Mouse (Mus musculus) left cerebral cortex, adult 11 months (tissue): Measurements from ENCODE around the gene Lsm7.

Experiments
- DNase-seq: peaks from one replicate; pipeline ENCODE4 v3.0.0; 2022; ENCODE audit warnings: low spot score

Gene Lsm7

GRCm38 (mm10) chr10:80876028-80876427 is 21.0 kb upstream of the Lsm7 start:
- DNase-seq, result no peak

- no peak for DNase-seq
Measured at GRCm38 (mm10) chr10:80874035-80874434, 19.0 kb upstream of the Lsm7 start.

GRCm38 (mm10) chr10:80871581-80871980 is 16.6 kb upstream of the Lsm7 start, which contains the start of gene Tmprss9:
Gene Tmprss9, plus strand, starts transcription at chr10:80871848.
- DNase-seq, result no peak

- DNase-seq, result no peak
Measured at GRCm38 (mm10) chr10:80870993-80871392, 16.0 kb upstream of the Lsm7 start.

- no peak for DNase-seq
Measured at GRCm38 (mm10) chr10:80864446-80864845, 9.4 kb upstream of the Lsm7 start.

- DNase-seq, result no peak
Measured at GRCm38 (mm10) chr10:80862305-80862704, 7.3 kb upstream of the Lsm7 start.

- DNase-seq, result no peak
Measured at GRCm38 (mm10) chr10:80858350-80858935, 3.4 kb upstream of the Lsm7 start.

- DNase-seq, result no peak
Measured at GRCm38 (mm10) chr10:80857848-80858247, 2.8 kb upstream of the Lsm7 start.

GRCm38 (mm10) chr10:80857386-80857785 is 2.4 kb upstream of the Lsm7 start:
- DNase-seq, result no peak

- no peak for DNase-seq
Measured at GRCm38 (mm10) chr10:80856908-80857307, 1.9 kb upstream of the Lsm7 start.

- no peak for DNase-seq
Measured at GRCm38 (mm10) chr10:80856267-80856666, 1.3 kb upstream of the Lsm7 start.

- no peak for DNase-seq
Measured at GRCm38 (mm10) chr10:80855749-80856073, 702 bp upstream of the Lsm7 start.

GRCm38 (mm10) chr10:80848571-80848970 is 6.4 kb downstream of the Lsm7 start:
- DNase-seq, result no peak

- DNase-seq, result no peak
Measured at GRCm38 (mm10) chr10:80845732-80846131, 9.3 kb downstream of the Lsm7 start.

- DNase-seq, result no peak
Measured at GRCm38 (mm10) chr10:80845055-80845693, 9.8 kb downstream of the Lsm7 start.

- DNase-seq, result no peak
Measured at GRCm38 (mm10) chr10:80843931-80844547, 11.0 kb downstream of the Lsm7 start, which contains the start of gene Lingo3. Gene Lingo3, minus strand, starts transcription at chr10:80844039.

- DNase-seq, result no peak
Measured at GRCm38 (mm10) chr10:80843087-80843930, 11.7 kb downstream of the Lsm7 start.

GRCm38 (mm10) chr10:80842334-80842733 is 12.7 kb downstream of the Lsm7 start:
- DNase-seq, result peak; percentile 55

GRCm38 (mm10) chr10:80841685-80842084 is 13.3 kb downstream of the Lsm7 start:
- DNase-seq, result no peak

GRCm38 (mm10) chr10:80839848-80840247 is 15.2 kb downstream of the Lsm7 start:
- DNase-seq, result no peak

GRCm38 (mm10) chr10:80838346-80838912 is 16.6 kb downstream of the Lsm7 start:
- DNase-seq, result no peak

- no peak for DNase-seq
Measured at GRCm38 (mm10) chr10:80837827-80838226, 17.2 kb downstream of the Lsm7 start.
